Mouse (Mus musculus) brain, embryonic 14.5 days (tissue): Measurements from ENCODE around the gene Smim24.

Experiments
- CTCF ChIP-seq: fragments of 200-500 bp; IDR thresholded peaks from 2 replicates; pipeline ENCODE4 v1.5.1; 2012; ENCODE audit warnings: inconsistent platforms, mild to moderate bottlenecking, moderate library complexity, borderline replicate concordance; ENCODE audit not compliant: insufficient read depth, insufficient read length; ENCODE audit errors: extremely low read depth
- POLR2A ChIP-seq: fragments of 200-500 bp; IDR thresholded peaks from 2 replicates; pipeline ENCODE4 v1.6.1; 2012; ENCODE audit warnings: mild to moderate bottlenecking, inconsistent platforms, borderline replicate concordance; ENCODE audit not compliant: poor library complexity, insufficient read depth, insufficient read length, severe bottlenecking; ENCODE audit errors: extremely low read depth

GRCm38 (mm10) chr10:81358209-81358608 lies 34.6 kb upstream of the Smim24 start:
- TF ChIP-seq CTCF (no peak), POLR2A (no peak)
